Mouse (Mus musculus): ENCODE results near the gene Pkn3. TPM values are rescaled to one million over a fixed set of nuclear protein-coding genes. Genes with fewer than 3 reads are reported as not detected.
"Not testable (repeated sequence)": the region's sequence is repeated elsewhere in the genome, so short reads cannot be mapped to it uniquely, and the experiment has no call there.

Pkn3 gene
- 1 to 10 TPM; 4.5 to 8.3 TPM for total RNA-seq (2021)
- long read RNA-seq, experiment 1, transcript Pkn3-201 (22 exons, 3,113 nt), result major isoform, 5 of 14 reads
- long read RNA-seq, experiment 1, partial matches to known transcripts, result 2 of 14 reads
- long read RNA-seq, experiment 1, other reads (novel, unspliced or antisense), result 6 of 14 reads
- long read RNA-seq, experiment 2, partial matches to known transcripts, result 2 of 6 reads
- long read RNA-seq, experiment 2, other reads (novel, unspliced or antisense), result 1 of 6 reads

GRCm38 (mm10) chr2:30077502-30078348 lies at the start of gene Pkn3:
Pkn3 (plus strand) TSS chr2:30077684.
- DNase-seq, result peak; percentile 92

DNA sequence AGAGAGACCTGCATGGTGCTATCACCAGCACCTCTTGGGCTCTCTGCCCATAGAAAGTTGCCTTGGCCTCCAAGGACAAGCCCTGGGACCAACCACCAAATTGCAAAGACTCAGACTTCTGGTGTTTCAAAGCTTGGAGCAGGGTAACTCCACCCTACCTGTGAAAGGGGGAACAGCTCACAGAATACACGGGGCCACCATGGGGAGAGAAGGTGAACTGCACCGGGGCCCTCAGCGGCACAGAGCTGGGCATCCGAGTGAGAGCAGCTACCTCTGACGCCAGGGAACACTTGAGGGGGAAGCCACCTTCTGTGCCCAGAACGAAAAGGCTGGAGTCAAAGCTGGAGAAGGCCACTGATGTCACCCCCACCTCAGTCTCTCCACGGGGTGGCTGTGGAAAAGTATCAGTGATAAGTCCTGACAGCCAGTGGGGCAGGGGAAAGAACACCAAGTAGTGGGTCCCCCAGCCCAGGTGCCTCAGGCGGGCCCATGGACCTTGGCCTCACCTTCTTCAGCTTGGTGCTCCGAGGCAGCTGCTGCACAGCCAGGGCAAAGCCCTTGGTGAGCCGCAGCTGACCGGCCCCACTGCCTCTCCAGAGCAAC lies 45.1 kb upstream of the Pkn3 start:
- no peak for DNase-seq

DNA sequence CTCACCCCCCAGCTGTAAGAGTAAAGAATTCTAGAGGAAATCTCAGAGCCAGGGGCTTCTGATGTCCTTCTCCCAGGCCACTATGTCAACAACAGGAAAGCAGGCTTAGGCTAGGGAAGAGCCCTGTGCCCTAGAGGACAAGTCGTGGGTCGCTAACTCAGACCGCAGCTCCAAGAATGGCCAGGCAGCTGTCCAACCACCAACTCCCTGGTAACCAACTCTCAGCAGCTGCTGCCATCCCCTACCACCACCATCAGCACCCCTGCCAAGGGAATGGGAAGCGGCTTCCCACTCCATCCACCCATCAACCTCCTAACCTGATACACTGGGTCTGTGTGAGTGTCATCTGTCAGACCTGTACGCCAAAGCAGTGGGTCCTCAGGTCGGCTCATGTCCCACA lies 44.5 kb upstream of the Pkn3 start:
- no peak for DNase-seq

DNA sequence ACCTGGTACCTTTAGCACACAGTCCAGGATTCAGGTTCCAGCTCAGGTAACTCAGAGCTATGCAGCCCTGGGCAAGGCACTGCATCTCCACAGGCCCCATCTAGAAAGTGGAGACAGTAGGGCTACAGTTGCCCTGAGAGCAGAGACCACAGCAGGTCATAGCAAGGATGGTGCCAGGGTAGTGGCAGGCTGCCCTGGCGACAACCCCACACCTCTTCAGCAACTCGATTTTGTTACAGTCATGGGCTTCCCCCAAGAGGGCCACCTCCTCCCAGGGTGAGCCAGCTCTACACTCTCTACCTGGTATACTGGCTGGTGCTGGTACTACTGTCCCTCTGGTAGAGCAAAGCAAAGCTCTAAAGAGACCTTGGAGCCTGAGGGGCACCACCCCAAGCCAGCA lies 39.7 kb upstream of the Pkn3 start:
- DNase-seq, result no peak

DNA sequence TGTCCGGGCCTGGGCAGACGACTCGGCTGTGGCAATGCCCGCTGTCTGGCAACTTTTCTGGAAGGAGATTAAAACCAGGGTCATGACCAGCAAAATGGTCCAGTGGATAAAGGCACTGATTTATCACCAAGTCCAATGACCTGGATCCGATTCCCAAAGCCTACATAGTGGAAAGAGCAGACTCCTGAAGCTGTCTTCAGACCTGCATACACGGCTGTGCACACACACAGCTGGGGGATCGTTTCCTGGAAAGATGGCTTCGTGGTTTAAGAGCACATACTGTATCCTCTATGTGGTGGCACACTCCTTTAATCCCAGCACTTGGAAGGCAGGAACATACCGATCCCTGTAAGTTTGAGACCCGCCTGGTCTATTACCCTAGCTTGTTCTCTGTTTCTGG lies 39.1 kb upstream of the Pkn3 start:
- no peak for DNase-seq

- DNase-seq, result no peak
Measured at GRCm38 (mm10) chr2:30039687-30040086, 37.8 kb upstream of the Pkn3 start.

DNA sequence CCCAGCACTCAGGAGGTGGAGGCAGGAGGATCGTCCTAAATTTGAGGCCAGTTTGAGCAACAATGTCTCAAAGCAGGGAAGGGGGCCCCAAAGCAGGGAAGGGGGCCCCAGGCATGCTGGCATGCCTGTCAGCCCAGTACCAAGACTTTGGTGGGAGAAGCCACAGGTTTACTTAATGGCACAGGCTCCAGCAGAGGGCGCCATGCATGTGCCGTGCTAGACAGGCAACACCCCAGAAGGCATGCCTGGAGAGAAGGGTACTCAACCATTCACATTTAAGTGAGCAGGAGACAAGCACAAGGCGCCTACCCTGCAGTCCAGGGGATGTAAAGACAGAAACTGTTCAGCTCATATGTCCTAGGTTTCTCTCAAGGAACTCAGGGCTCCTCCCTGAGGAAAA lies 35.0 kb upstream of the Pkn3 start:
- peak; percentile 89 for DNase-seq

DNA sequence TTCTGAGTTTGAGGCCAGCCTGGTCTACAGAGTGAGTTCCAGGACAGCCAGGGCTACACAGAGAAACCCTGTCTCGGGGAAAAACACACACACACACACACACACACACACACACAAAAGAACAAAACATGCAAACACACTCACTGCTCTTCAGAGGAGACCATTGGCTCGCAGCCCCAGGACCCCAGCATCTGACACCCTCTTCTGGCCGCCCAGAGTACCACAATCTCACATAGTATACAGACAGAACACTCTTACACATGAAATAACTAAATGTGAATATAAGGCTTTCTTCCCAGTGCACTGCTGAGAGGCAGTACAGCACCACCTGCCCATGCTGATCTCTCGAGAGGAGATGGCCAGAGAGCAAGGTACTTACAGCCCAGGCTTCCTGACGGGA lies 32.9 kb upstream of the Pkn3 start:
- no peak for DNase-seq

DNA sequence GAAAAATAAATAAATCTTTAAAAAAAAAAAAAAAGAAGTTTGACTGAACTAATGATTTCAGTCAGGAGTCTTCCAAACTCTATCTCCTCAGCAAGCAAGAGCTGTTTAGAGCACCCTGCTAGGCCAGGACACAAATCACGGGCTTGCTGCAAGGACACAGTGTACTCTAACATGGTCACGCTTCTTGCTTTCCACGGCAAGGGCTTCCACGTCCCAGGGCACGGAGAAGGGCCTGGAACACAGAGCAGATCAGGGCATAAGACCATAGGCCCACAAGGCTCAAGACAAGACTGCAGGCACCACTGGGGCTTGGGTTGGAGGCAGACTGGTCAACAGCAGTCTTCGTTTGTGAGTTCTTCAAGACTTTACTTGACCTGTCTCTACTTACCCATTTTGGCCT lies 30.4 kb upstream of the Pkn3 start:
- DNase-seq, result no peak

DNA sequence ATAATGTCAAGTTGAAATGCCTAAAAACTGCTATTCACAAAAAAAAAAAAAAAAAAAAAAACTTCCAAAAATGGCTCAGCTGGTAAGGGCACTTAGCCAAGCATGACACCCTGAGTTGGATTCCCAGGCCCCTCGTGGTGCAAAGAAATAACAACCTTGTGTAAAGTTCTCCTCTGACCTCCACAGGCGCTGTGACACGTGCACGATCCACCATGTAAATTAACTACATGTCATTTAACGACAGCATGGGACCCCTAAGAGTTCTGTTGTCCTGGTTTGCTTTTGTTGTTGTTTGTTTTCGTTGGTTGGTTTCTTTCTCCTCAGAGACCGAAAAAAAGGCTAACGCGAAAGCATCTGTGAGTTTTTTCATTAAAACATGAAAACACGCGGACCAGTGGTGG lies 29.4 kb upstream of the Pkn3 start:
- DNase-seq, result no peak

- peak; percentile 98 for DNase-seq
Measured at GRCm38 (mm10) chr2:30048699-30049388, 28.6 kb upstream of the Pkn3 start, which contains the start of gene Wdr34. Wdr34 (minus strand) TSS chr2:30048881.

DNA sequence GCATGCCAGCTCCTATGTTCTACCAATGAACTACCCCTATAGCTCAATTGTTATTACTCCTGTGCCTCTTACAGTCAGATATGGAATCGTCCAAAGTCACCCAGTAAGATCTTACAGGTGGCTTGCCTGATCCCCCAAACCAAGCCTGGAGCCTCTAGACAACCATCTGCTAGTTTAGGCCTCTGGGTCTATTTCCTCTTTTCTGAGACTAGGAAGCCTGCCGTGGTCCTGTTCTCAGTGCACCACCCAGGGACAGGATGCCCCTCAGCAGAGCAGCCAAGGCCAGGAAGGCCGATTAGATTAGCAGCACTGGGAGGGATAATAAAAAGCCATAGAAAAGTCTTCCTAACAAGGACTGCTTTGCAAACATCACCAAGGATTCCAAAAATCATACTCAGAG lies 27.7 kb upstream of the Pkn3 start:
- no peak for DNase-seq

GRCm38 (mm10) chr2:30051992-30052761 lies 25.3 kb upstream of the Pkn3 start:
- DNase-seq, result no peak

DNA sequence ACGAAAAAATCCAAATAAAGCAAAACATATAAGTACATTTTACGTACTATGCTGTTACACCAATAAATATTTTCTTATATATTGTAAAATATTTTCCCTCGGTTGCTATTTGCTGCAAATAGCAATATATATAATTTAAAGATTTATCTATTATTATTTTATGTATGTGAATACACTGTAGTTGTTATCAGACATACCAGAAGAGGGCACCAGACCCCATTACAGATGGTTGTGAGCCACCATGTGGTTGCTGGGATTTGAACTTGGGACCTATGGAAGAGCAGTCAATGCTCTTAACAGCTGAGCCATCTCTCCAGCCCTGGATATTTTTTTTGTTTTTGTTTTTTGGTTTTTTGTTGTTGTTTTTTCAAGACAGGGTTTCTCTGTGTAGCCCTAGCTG lies 22.2 kb upstream of the Pkn3 start:
- not testable (repeated sequence) for DNase-seq

- no peak for DNase-seq
Measured at GRCm38 (mm10) chr2:30056736-30057135, 20.7 kb upstream of the Pkn3 start.

DNA sequence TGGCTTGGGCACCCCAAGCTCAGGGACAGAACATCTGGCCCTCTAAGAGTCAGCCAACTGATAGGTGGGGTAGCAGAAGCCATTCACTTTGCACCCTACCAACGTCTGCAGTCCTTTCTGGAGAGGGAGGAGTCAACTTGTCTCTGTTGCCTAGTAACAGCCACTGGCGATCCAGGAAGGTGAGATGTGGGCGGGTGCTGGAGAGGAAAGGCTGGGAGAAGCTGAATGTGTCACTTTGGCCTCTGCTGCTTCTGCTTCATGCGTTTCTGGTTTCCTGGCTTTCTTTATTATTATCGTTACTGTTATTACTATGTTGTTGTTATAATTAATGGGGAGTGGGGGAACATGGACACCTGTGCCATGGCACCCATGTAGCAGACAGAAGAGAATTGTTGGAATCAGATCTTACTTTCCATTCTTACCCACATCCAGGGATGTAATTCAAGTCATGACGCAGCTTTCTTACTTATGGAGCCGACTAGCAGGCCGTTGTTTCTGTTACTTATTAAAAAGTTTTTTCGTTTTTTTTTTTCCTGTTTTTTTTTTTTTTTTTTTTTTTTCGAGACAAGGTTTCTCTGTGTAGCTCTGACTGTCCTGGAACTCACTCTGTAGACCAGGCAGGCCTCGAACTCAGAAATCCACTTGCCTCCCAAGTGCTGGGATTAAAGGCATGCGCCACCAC lies 20.1 kb upstream of the Pkn3 start, which contains the start of gene Set:
TSS of gene Set (plus strand) at position 156 of the 682 bp plus-strand sequence.
- DNase-seq, result no peak

DNA sequence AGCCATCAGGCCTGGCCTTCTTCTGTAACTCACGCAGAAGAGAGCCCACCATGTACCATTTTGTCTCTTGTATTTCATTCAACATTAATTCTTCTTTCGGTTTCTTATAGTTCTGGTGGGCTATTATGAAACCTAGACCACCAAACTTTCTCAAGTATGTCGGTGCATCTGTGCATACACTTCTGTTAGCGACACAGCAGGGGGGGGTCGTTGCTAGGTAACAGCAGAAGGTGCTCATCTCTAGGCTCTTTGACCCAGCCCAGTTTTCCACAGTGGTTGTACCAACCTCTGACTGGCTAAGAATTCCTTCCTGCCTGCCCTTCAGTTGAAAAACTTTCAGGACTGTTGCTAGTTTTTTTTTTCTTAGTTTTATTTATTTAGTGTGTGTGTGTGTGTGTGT lies 19.1 kb upstream of the Pkn3 start:
- DNase-seq, result no peak

- peak; percentile 39 for DNase-seq
Measured at GRCm38 (mm10) chr2:30061215-30062166, 16.0 kb upstream of the Pkn3 start.

DNA sequence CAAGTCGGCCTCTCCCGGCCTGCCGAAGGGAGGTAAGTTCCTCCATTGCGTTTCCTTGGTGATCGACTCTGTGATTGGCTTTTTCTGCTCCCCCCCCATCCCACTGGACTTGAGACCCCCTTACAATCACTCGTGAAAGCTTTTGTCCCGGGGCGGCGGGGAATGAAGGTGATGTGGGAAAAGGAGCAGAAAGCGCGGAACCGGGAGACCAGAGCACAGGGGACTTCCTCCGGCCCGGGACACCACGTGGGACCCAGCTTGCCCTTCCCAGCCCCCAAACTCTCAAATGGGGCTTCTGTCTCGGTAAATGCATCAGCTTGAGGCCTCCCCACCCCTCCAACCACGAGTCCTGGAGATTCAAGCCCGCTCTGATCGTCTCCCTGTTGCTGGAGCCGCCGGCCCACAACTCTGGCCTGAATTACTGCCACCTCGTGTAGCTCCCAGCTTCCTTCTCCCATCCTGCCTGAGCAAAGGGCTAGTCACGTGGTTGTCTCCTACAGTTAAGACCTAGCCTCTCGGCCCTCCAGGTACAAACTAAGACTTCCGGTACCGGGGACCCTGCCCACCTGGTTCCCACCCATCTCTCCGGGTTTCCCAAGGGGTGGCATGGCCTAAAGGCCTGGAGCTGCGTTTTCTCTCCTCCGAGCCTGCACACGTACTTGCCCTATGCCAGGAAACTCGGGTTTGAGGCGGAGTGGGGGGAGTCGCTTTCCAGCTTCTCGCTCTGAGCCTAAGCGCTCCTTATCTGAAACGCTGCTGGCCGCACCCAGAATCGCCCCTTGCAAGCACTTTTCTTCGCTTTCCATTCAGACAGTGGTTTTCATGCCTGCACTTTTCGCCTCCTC lies 15.0 kb upstream of the Pkn3 start:
- peak; percentile 47 for DNase-seq
